Mouse (Mus musculus): ENCODE data around the gene Olfr652.
A peak's percentile ranks its signal among the peaks of the same experiment; 100 is the strongest.

The Olfr652 gene

DNA sequence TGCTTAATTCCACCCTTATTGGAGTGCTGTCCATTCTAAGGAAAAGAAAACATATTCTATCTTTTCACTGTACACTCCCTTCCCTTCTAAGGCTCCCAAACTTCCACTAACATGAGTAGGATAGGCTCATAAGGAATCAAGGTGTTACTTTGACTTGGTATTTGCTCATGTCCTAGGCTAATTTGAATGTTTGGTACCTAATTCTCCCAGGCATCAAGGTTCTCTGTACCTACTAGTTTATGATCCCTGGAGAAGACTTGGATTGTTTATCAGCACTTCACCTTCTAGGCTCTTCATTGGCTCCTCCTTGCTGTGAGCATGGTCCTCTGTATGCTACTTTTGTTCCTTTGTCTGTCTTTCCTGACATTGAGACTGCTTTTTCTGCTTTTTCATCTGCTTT is at the start of gene Olfr652:
Olfr652 (plus strand) TSS at position 301 of the 400 bp plus-strand sequence.
- no peak for DNase-seq (ENCODE audit: low spot score)

DNA sequence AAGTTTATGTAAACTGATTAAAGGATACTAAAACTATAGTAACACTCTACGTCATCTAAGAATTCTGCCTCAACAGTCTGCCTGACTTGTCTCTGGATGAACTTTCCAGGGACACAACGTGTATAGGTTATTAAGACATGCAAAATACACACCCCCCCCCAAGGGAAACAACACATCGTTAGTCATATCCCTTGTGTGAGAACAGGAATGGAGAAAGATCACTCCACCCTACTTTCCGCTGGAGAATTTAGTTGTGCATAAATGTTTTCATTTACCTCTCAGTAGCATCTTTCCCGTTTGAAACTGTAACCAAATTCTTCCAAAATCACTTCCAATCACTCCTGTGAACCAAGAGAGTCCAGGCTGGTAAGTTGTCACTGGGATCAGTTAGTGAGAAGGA is 10.9 kb upstream of the Olfr652 start, which contains the start of gene Olfr651:
Olfr651 (plus strand) TSS at position 301 of the 400 bp plus-strand sequence.
- no peak for DNase-seq (ENCODE audit: low spot score)

DNA sequence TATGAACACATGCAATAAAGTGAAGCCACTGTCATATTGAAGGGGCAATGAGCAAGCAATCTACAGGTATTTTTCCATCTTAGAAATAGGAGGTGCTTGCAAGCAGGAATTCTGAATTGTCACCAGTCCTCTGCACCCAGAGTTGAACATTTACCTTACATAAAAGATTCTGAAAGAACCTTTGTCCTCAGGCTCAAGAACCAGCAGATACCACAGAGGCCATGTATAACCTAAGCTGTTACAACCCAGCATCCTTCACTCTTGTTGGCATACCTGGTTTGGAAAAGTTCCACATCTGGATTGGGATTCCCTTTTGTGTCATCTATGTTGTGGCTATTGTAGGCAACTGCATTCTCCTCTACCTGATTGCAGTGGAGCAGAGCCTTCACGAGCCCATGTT is 8.0 kb upstream of the Olfr652 start:
- DNase-seq (ENCODE audit: low spot score): no peak

DNA sequence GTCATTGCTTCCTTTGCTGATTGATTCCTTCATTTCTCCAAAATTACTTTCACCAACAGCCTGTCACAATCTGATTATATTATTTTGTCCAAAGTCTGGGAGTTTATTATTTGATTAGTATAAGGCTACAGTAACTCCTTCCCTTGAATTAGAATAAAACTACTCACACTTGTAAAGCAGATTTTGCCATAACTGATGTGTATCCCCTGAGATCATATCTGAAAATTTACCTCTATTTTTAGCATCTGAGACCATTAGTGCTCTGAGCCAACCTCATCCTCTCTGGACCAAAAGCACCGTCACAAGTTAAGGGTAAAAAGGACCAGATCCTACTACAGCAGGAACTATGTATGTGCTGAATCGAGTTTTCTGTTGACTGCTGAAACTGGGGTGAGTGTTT is 16.3 kb downstream of the Olfr652 start, which contains the start of gene Olfr653:
Olfr653 (plus strand) TSS at position 301 of the 400 bp plus-strand sequence.
- DNase-seq (ENCODE audit: low spot score): no peak

DNA sequence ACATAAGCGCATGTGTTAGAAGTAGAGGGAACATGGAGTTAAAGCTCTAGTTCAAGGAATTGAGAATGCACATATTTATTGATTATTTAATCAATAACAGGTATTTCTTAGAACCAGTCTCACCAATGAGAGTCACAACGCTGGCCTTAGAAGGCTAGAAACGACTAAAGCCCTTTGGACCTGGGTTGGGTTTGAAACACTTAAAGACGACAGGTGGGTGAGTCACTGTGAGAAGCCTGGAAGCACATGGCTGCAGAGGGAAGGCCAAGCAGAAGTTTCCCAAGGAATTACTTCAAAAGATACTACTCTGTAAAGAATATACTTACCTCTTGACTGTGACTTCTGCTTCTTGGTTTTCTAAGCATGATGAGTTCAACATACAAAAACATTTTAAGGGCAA is 20.1 kb downstream of the Olfr652 start:
- DNase-seq (ENCODE audit: low spot score): no peak

DNA sequence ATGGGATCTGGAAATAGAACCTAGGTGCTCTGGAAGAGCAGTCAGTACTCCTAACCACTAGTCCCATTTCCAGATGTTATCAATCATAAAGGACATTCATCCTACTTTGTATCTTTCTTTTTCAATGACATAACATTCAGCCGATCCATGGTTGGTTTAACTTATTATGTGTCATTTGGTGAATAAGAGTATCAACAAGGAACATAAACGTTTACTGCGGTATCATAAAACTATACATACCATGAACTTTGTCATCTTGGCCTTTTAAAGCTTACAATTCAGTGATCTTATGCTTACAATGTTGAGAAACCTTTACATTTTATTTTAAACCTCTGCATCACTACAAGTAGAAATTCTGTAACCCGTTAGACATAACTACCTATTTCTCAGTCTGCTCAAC is 20.7 kb downstream of the Olfr652 start:
- DNase-seq (ENCODE audit: low spot score): no peak

DNA sequence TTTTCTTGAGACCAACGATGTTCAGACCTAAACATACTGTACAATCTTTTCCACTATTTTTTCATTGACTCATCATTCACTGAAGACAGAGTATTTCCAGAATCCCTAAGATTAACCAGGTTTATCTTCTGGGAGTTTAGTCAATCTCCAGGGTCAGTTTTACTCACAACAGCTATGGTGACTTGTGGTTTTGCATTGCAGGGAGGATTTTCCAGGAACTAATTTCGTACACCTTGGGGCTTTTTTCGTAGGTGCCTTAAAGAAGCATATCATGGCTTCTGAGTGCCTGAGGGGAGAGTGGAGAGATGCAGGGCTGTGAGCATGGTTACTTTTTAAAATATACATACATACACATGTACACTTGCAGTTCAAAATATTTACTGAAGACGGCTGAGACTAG is 26.0 kb downstream of the Olfr652 start, which contains the start of gene Olfr654:
Olfr654 (plus strand) TSS at position 301 of the 400 bp plus-strand sequence.
- no peak for DNase-seq (ENCODE audit: low spot score)

DNA sequence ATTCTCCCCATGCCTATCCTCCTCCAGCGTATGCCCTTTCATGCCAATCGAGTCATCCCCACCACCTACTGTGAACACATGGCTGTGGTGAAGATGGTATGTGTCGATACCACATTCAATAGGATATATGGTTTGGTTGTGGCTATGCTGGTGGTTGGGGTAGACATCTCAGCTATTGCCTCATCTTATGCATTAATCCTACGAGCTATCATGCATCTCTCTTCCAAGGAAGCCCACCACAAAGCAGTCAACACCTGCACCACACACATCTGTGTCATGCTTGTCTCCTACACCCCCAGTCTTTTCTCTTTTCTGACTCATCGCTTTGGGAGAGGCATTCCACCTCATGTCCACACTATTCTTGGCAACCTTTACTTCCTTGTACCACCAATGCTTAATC is 27.6 kb downstream of the Olfr652 start:
- no peak for DNase-seq (ENCODE audit: low spot score)

DNA sequence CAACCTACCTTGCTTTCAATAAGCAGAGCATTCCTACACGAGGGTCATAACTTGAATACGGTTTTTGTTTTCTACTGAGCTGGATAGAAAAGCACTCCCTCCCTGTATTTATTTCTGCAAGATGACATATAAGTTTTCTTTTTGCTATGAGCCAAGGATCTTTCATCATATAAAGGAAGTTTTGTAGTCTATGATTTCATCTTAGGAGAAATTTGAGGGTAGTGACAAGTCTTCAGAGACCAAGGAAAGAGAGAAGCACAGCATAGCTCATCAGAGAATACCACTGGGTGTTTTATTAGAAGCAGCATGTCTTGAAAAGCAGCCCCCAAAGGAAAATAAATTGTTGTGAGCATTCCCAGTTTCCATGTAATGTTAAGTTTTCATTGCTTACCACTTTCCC is 41.0 kb downstream of the Olfr652 start, which contains the start of gene Olfr655:
Olfr655 (minus strand) TSS at position 101 of the 400 bp plus-strand sequence.
- no peak for DNase-seq (ENCODE audit: low spot score)

DNA sequence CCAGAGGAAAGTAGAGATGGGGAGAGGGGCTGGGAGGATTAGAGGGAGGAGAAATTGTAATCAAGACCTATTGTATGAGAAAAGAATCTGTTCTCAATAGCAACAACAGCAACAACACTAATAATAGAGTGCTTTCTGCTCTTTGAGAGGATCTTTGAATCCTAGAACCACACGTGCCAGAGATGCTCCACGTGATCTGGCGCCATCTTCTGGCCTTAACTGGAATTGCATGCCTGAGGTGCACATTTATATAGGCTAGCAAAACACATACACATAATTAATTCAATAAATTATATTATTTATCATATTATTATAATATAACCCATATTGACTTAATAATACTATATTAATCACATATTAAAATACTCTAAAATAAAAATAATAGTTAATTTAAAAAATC is 42.5 kb downstream of the Olfr652 start:
- peak; percentile 7 for DNase-seq (ENCODE audit: low spot score)

DNA sequence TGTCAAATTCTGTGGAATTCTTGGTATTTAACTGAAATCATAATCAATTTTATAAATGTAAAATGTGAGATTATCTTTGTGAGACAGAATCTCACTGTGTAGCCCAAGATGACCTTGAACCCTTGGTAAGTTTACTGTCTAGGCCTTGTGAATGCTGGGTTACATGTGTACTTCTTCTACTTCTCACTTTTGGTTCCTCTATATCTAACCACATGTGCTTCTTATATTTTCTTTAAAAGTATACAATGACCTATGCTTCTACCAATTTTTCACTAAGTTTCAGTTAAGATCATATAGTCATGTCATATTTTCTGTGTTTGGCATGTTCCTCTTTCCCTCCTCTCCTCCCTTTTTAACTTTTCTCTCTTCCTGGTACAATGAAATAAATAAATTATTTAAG is 44.0 kb downstream of the Olfr652 start:
- DNase-seq (ENCODE audit: low spot score): no peak

DNA sequence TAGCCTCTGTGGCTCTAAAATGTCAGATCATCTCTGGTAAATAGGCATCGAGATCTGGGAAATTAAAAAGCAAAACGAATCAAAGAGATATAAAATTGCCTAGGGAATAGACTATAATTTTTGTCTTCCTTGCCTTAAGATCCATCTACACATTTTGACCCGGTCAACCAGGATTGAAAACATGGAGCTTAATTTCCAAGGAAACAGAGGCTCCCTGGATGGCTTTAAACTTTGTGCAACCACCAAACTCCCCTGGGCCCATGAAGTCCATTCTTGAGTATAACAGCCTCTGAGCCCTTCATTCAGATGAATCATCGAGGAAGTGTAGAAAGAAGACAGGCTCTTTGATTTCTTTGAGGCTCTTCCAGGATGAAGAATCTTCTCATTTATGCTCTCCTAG is 53.0 kb downstream of the Olfr652 start, which contains the start of gene Olfr656:
Olfr656 (plus strand) TSS at position 301 of the 400 bp plus-strand sequence.
- no peak for DNase-seq (ENCODE audit: low spot score)

Data from retina, embryonic 14.5 days (tissue).